Mouse (Mus musculus): ENCODE data around the gene Stk33.
A peak's percentile ranks its signal among the peaks of the same experiment; 100 is the strongest.
"Not testable (repeated sequence)": the region's sequence is repeated elsewhere in the genome, so short reads cannot be mapped to it uniquely, and the experiment has no call there.

Gene Stk33

GRCm38 (mm10) chr7:109438781-109439591, at the start of gene Stk33:
Gene Stk33, minus strand, starts transcription at chr7:109439081.
- DNase-seq, result peak; percentile 49 to 59

GRCm38 (mm10) chr7:109484221-109484620, 45.3 kb upstream of the Stk33 start:
- DNase-seq, result no peak

- peak; percentile 50 to 53 for DNase-seq
Observed at GRCm38 (mm10) chr7:109480765-109481197, 41.9 kb upstream of the Stk33 start.

GRCm38 (mm10) chr7:109477926-109478325, 39.0 kb upstream of the Stk33 start:
- no peak for DNase-seq

- no peak for DNase-seq
Observed at GRCm38 (mm10) chr7:109470700-109471099, 31.8 kb upstream of the Stk33 start.

GRCm38 (mm10) chr7:109468262-109468701, 29.4 kb upstream of the Stk33 start:
- peak; percentile 50 to 54 for DNase-seq

GRCm38 (mm10) chr7:109467591-109467990, 28.7 kb upstream of the Stk33 start:
- peak; percentile 28 to 33 for DNase-seq

GRCm38 (mm10) chr7:109460698-109461097, 21.8 kb upstream of the Stk33 start:
- peak; percentile 23 to 27 for DNase-seq

GRCm38 (mm10) chr7:109456563-109456962, 17.7 kb upstream of the Stk33 start:
- no peak for DNase-seq

- no peak for DNase-seq
Observed at GRCm38 (mm10) chr7:109455748-109456147, 16.9 kb upstream of the Stk33 start.

- peak; percentile 47 to 65 for DNase-seq
Observed at GRCm38 (mm10) chr7:109454856-109455255, 16.0 kb upstream of the Stk33 start.

- no peak for DNase-seq
Observed at GRCm38 (mm10) chr7:109448060-109448459, 9.2 kb upstream of the Stk33 start.

GRCm38 (mm10) chr7:109445012-109445411, 6.1 kb upstream of the Stk33 start:
- DNase-seq, result peak; percentile 69 to 74

- DNase-seq, result no peak
Observed at GRCm38 (mm10) chr7:109442739-109443138, 3.9 kb upstream of the Stk33 start.

- DNase-seq, result peak in 1 of 2 experiments; percentile 23
Observed at GRCm38 (mm10) chr7:109440697-109441269, 1.9 kb upstream of the Stk33 start.

GRCm38 (mm10) chr7:109424422-109425159, 14.3 kb downstream of the Stk33 start:
- DNase-seq, result peak in 1 of 2 experiments; percentile 25

GRCm38 (mm10) chr7:109422803-109423202, 16.1 kb downstream of the Stk33 start:
- DNase-seq, result no peak

GRCm38 (mm10) chr7:109405491-109405890, 33.4 kb downstream of the Stk33 start:
- DNase-seq, result no peak

GRCm38 (mm10) chr7:109399299-109399698, 39.6 kb downstream of the Stk33 start:
- DNase-seq, result peak; percentile 39 to 50

- DNase-seq, result no peak
Observed at GRCm38 (mm10) chr7:109381131-109381530, 57.8 kb downstream of the Stk33 start.

- DNase-seq, result not testable (repeated sequence)
Observed at GRCm38 (mm10) chr7:109373556-109373955, 65.3 kb downstream of the Stk33 start.

GRCm38 (mm10) chr7:109358435-109359187, 80.3 kb downstream of the Stk33 start:
- no peak for DNase-seq

- no peak for DNase-seq
Observed at GRCm38 (mm10) chr7:109357877-109358276, 81.0 kb downstream of the Stk33 start.
